Mouse (Mus musculus): ENCODE results near the gene Gm11563.
"Not testable (repeated sequence)": the region's sequence is repeated elsewhere in the genome, so short reads cannot be mapped to it uniquely, and the experiment has no call there.

- TF ChIP-seq POLR2A (IDR thresholded peaks at IDR 0.05; ENCODE audit: borderline replicate concordance, insufficient read depth, low read length); CTCF (IDR thresholded peaks at IDR 0.05; ENCODE audit: borderline replicate concordance, insufficient read depth, low read depth, low read length): not testable (repeated sequence)
Observed at GRCm38 (mm10) chr11:99658467-99659010, at the start of gene Gm11563.

Measured in cerebellum, adult 2 months (tissue).